Mouse (Mus musculus) forebrain, postnatal 0 days (tissue): ENCODE measurements around the gene Dpp6. TPM values are rescaled to one million over a fixed set of nuclear protein-coding genes. Genes with fewer than 3 reads are reported as not detected.

Experiments used
- ATAC-seq: fragments of 200-750 bp; cut with Nextera tagmentation; 2 replicates; pipeline ENCODE4 v1.8.0; 2017; ENCODE audit warnings: mild to moderate bottlenecking, moderate library complexity
- DNase-seq: peaks from one replicate; pipeline ENCODE4 v3.0.0-alpha.2; 2015
- H3K27ac ChIP-seq: fragments of 300-500 bp; sonication (generic); 2 replicates; pipeline ENCODE4 v1.5.1; 2014; ENCODE audit warnings: low read depth, mild to moderate bottlenecking, antibody characterized with exemption, low read length, moderate library complexity, mixed read lengths
- H3K27me3 ChIP-seq: fragments of 300-500 bp; sonication (generic); 2 replicates; pipeline ENCODE4 v1.6.1; 2014; ENCODE audit warnings: mild to moderate bottlenecking, low read length, mixed read lengths; ENCODE audit not compliant: insufficient read depth
- H3K36me3 ChIP-seq: fragments of 300-500 bp; sonication (generic); 2 replicates; pipeline ENCODE4 v1.6.1; 2014; ENCODE audit warnings: mild to moderate bottlenecking, moderate library complexity; ENCODE audit not compliant: insufficient read depth
- H3K4me1 ChIP-seq: fragments of 300-500 bp; sonication (generic); 2 replicates; pipeline ENCODE4 v1.6.1; 2014; ENCODE audit warnings: antibody characterized with exemption; ENCODE audit not compliant: insufficient read depth
- H3K4me2 ChIP-seq: fragments of 300-500 bp; sonication (generic); 2 replicates; pipeline ENCODE4 v1.6.1; 2014; ENCODE audit warnings: low read depth, mild to moderate bottlenecking, moderate library complexity
- H3K4me3 ChIP-seq: fragments of 300-500 bp; sonication (generic); 2 replicates; pipeline ENCODE4 v1.5.1; 2014; ENCODE audit warnings: low read depth, low read length, mixed read lengths
- H3K9ac ChIP-seq: fragments of 300-500 bp; sonication (generic); 2 replicates; pipeline ENCODE4 v1.6.1; 2014; ENCODE audit warnings: mild to moderate bottlenecking
- H3K9me3 ChIP-seq: fragments of 300-500 bp; sonication (generic); 2 replicates; pipeline ENCODE4 v1.6.1; 2016; ENCODE audit warnings: low read length
- CTCF ChIP-seq: sonication (generic); IDR thresholded peaks from 2 replicates; pipeline ENCODE4 v1.5.1; 2016; ENCODE audit warnings: antibody characterized with exemption, control low read depth, low read depth
- WGBS: fragments of 180-500 bp; shearing (Covaris S2); extraction: QIAGEN DNeasy Blood & Tissue Kit; methylation state at CpG from one replicate; pipeline ENCODE4 v1.1.7; 2014; 5-methylcytosine and 5-hydroxymethylcytosine counted together
- polyA plus RNA-seq: library from polyadenylated mRNA; unstranded; fragments of >200 nt; fragmentation: Nextera tagmentation; extraction: Ambion mirVana; gene quantifications from 2 replicates; pipeline ENCODE4 v1.2.1, GENCODE M21; 2015
- total RNA-seq: library from RNA; depleted of rRNA; stranded (reverse); fragments of >200 nt; gene quantifications from 2 replicates; pipeline ENCODE4 v1.2.3, GENCODE M21; 2014; rRNA removed

Dpp6 gene
- total RNA-seq (82.9 and 116 TPM in 2 replicates), polyA plus RNA-seq (35.9 and 58.4 TPM in 2 replicates)

- H3K9me3 ChIP-seq: no peaks in the 10 kb centered on the region
- WGBS: 3% methylated on average over 44 of the region's 48 CpGs
- peak within 1 kb of the TSS; percentile 40 for H3K4me3 ChIP-seq
- peak within 1 kb of the TSS; percentile 35 for H3K9ac ChIP-seq
- peak within 1 kb of the TSS; percentile 88 for H3K4me2 ChIP-seq
- ATAC-seq (peak; percentile 85), DNase-seq (peak; percentile 48)
- TF ChIP-seq CTCF: peak; percentile 48
- no peaks in the 10 kb centered on the region for H3K36me3 ChIP-seq
- no peak within 1 kb of the TSS for H3K27ac ChIP-seq
- H3K4me1 ChIP-seq: no peaks in the 10 kb centered on the region
- H3K27me3 ChIP-seq: no peaks in the 10 kb centered on the region; the same call in 1 of the 2 replicates
Observed at GRCm38 (mm10) chr5:26816975-26817941, at the start of gene Dpp6. Gene Dpp6 (plus strand): TSS chr5:26817203.

DNA sequence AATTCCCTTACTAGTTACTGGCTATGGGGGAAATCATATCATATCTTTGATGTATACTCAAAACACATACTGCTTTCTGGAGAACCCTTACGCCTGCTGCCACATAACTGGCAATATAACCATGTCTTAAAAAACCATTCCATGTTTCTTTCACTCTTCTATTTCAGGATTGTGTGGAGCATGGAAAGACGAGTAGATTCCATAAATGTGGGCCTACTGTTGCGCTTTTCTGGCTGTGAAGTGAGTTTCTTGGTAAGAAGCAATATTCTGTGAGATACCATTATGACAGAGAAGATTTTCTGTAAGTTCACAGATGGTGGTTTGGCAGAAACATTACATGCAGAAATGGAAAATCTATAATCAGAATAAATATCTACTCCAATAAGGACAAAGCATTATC, 33.0 kb upstream of the Dpp6 start:
- H3K9me3 ChIP-seq: no peaks in the 10 kb centered on the region
- H3K4me1 ChIP-seq: no peaks in the 10 kb centered on the region
- no peak overlapping the region for H3K9ac ChIP-seq
- H3K4me2 ChIP-seq: no peak overlapping the region
- WGBS: 73% methylated on average over 3 of the region's 3 CpGs
- no peak overlapping the region for H3K27ac ChIP-seq
- H3K4me3 ChIP-seq: no peak overlapping the region
- peak; percentile 32 for DNase-seq
- H3K27me3 ChIP-seq: no peaks in the 10 kb centered on the region
- no peaks in the 10 kb centered on the region for H3K36me3 ChIP-seq
- no peak for TF ChIP-seq CTCF
- ATAC-seq: peak; percentile 77

- no peak overlapping the region for H3K9ac ChIP-seq
- H3K4me3 ChIP-seq: no peak overlapping the region
- no peaks in the 10 kb centered on the region for H3K4me1 ChIP-seq
- no peak for TF ChIP-seq CTCF
- DNase-seq: no peak
- WGBS: 93% methylated on average over 2 of the region's 2 CpGs
- ATAC-seq: no peak
- no peak overlapping the region for H3K4me2 ChIP-seq
- H3K36me3 ChIP-seq: no peaks in the 10 kb centered on the region
- H3K9me3 ChIP-seq: no peaks in the 10 kb centered on the region
- H3K27me3 ChIP-seq: no peaks in the 10 kb centered on the region
- H3K27ac ChIP-seq: no peak overlapping the region
Observed at GRCm38 (mm10) chr5:26795524-26795923, 21.5 kb upstream of the Dpp6 start.

DNA sequence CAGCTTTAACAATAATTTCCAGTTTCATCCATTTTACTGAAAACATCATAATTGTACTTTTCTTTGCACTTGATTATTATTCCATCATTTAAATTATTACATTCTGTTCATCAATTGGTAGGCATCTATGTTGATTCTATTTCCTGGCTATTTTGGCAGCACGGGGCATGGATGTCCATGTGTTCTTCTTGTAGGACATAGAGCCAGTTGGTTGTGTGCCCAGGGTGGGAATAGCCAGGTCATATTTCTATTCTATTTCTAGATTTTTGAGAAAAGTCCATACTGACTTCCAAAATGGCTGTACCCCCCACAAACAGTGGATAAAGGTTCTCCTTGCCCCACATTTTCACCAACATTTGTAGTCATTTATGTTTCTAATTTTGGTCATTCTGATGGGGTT, 19.0 kb downstream of the Dpp6 start:
- Histone ChIP-seq H3K36me3 (no peaks in the 10 kb centered on the region), H3K4me1 (no peaks in the 10 kb centered on the region), H3K27ac (no peak overlapping the region), H3K9ac (no peak overlapping the region), H3K27me3 (no peaks in the 10 kb centered on the region), H3K4me2 (no peak overlapping the region), H3K9me3 (no peaks in the 10 kb centered on the region), H3K4me3 (no peak overlapping the region)
- TF ChIP-seq CTCF: no peak
- whole genome bisulfite sequencing: 93% methylated on average over 1 of the region's 1 CpGs
- no peak for DNase-seq
- ATAC-seq: no peak

- no peaks in the 10 kb centered on the region for H3K9me3 ChIP-seq
- 25% methylated on average over 4 of the region's 4 CpGs for WGBS
- no peak for DNase-seq
- H3K4me2 ChIP-seq: no peak overlapping the region
- no peak for TF ChIP-seq CTCF
- H3K4me3 ChIP-seq: no peak overlapping the region
- no peaks in the 10 kb centered on the region for H3K4me1 ChIP-seq
- H3K36me3 ChIP-seq: no peaks in the 10 kb centered on the region
- no peak overlapping the region for H3K27ac ChIP-seq
- no peaks in the 10 kb centered on the region for H3K27me3 ChIP-seq
- H3K9ac ChIP-seq: no peak overlapping the region
- ATAC-seq: no peak
Observed at GRCm38 (mm10) chr5:26841151-26841550, 24.1 kb downstream of the Dpp6 start.

GRCm38 (mm10) chr5:26854746-26855145, 37.7 kb downstream of the Dpp6 start:
- H3K27ac ChIP-seq: no peak overlapping the region

GRCm38 (mm10) chr5:26875449-26875848, 58.4 kb downstream of the Dpp6 start:
- ATAC-seq (no peak), DNase-seq (no peak)
- no peaks in the 10 kb centered on the region for H3K27me3 ChIP-seq
- H3K9ac ChIP-seq: no peak overlapping the region
- no peak overlapping the region for H3K4me2 ChIP-seq
- no peak overlapping the region for H3K4me3 ChIP-seq
- H3K4me1 ChIP-seq: no peaks in the 10 kb centered on the region
- TF ChIP-seq CTCF: peak; percentile 29
- no peaks in the 10 kb centered on the region for H3K9me3 ChIP-seq
- no peaks in the 10 kb centered on the region for H3K36me3 ChIP-seq
- no peak overlapping the region for H3K27ac ChIP-seq

More at GRCm38 (mm10) chr5:26854746-26855145, 37.7 kb downstream of the Dpp6 start:
- WGBS: 39% methylated on average over 4 of the region's 4 CpGs
- no peaks in the 10 kb centered on the region for H3K9me3 ChIP-seq
- H3K9ac ChIP-seq: no peak overlapping the region
- H3K36me3 ChIP-seq: no peaks in the 10 kb centered on the region
- no peak for TF ChIP-seq CTCF
- H3K27me3 ChIP-seq: no peaks in the 10 kb centered on the region
- DNase-seq: no peak
- ATAC-seq: peak; percentile 66; the same call in 1 of the 2 replicates
- H3K4me1 ChIP-seq: no peaks in the 10 kb centered on the region
- H3K4me2 ChIP-seq: no peak overlapping the region
- H3K4me3 ChIP-seq: no peak overlapping the region
